Mouse (Mus musculus) midbrain, embryonic 11.5 days (tissue): ENCODE data around the gene Rbfox1. TPM values are rescaled to one million over a fixed set of nuclear protein-coding genes. Genes with fewer than 3 reads are reported as not detected.

ENCODE experiments used
- ATAC-seq: fragments of 200-750 bp; cut with Nextera tagmentation; 2 replicates; pipeline ENCODE4 v1.8.0; 2017; ENCODE audit warnings: moderate TSS enrichment, moderate library complexity; ENCODE audit not compliant: low FRiP score
- DNase-seq: peaks from one replicate; pipeline ENCODE4 v3.0.0; 2015; ENCODE audit warnings: low spot score; ENCODE audit errors: missing footprints
- H3K27ac ChIP-seq: fragments of 300-500 bp; sonication (generic); 2 replicates; pipeline ENCODE4 v1.5.1; 2014; ENCODE audit warnings: low read depth, low read length
- H3K27me3 ChIP-seq: fragments of 300-500 bp; sonication (generic); 2 replicates; pipeline ENCODE4 v1.6.1; 2014; ENCODE audit warnings: mild to moderate bottlenecking, low read length, moderate library complexity, mixed read lengths; ENCODE audit not compliant: control insufficient read depth, insufficient read depth
- H3K36me3 ChIP-seq: fragments of 300-500 bp; sonication (generic); 2 replicates; pipeline ENCODE4 v1.6.1; 2014; ENCODE audit warnings: mild to moderate bottlenecking, low read length, moderate library complexity, mixed read lengths; ENCODE audit not compliant: control insufficient read depth, insufficient read depth
- H3K4me1 ChIP-seq: fragments of 300-500 bp; sonication (generic); 2 replicates; pipeline ENCODE4 v1.6.1; 2014; ENCODE audit warnings: low read length; ENCODE audit not compliant: control insufficient read depth, insufficient read depth
- H3K4me2 ChIP-seq: fragments of 300-500 bp; sonication (generic); 2 replicates; pipeline ENCODE4 v1.6.1; 2014; ENCODE audit warnings: mild to moderate bottlenecking, moderate library complexity
- H3K4me3 ChIP-seq: fragments of 300-500 bp; sonication (generic); 2 replicates; pipeline ENCODE4 v1.5.1; 2014; ENCODE audit warnings: low read depth, low read length
- H3K9ac ChIP-seq: fragments of 300-500 bp; sonication (generic); 2 replicates; pipeline ENCODE4 v1.6.1; 2014; ENCODE audit warnings: low read length
- H3K9me3 ChIP-seq: fragments of 300-500 bp; sonication (generic); 2 replicates; pipeline ENCODE4 v1.6.1; 2016; ENCODE audit warnings: low read length; ENCODE audit not compliant: control insufficient read depth
- WGBS: fragments of 180-500 bp; shearing (Covaris S2); extraction: QIAGEN DNeasy Blood & Tissue Kit; methylation state at CpG from one replicate; pipeline ENCODE4 v1.1.7; 2014; 5-methylcytosine and 5-hydroxymethylcytosine counted together
- polyA plus RNA-seq: library from polyadenylated mRNA; unstranded; fragments of >200 nt; fragmentation: Nextera tagmentation; extraction: Ambion mirVana; gene quantifications from 2 replicates; pipeline ENCODE4 v1.2.1, GENCODE M21; 2014

Gene Rbfox1
- polyA plus RNA-seq, 1 experiment from 2014 or later = 6.1 TPM

DNA sequence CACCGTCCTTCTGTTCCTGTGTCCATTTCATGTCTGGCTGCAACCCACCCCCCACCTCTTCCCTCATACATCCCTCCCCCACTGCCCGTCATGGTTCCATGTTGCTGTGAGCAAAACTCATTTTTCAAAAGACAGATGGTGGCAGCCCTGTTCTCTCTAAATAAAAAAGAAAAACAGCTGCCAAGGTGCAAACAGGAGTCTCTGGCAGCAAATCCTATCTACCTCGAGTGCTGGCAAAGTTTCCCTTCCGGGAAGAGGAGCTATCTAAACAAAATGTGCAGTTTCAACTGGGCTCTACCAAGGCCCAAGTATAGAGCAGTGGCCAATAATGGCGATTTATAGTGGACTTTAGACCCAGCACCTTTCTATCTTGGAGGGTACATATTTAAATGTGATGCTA, 899.0 kb downstream of the Rbfox1 start:
- ATAC-seq = no peak
- WGBS = 83% methylated on average over 5 of the region's 5 CpGs

DNA sequence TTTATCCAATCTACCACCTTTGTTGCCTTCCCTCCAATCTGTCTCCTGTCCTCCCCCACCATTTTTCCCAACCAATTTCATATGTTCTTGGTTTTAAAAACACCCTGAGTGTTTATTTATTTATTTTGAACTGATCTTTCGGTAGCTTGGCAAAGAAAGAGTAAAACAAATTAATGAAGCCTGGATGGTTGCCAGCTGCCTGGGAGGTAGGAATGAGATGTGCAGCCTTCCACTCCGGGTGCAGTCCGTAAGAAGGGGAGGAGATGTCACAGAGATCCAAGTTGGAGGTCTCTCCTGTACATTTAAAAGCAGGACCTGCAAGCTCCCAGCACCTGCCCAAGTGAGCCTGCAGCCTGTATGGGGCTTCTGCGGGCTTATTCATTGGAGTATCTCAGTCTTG, 899.9 kb downstream of the Rbfox1 start:
- no peaks in the 10 kb centered on the region for H3K27me3 ChIP-seq
- no peak overlapping the region for H3K4me3 ChIP-seq
- no peak overlapping the region for H3K4me2 ChIP-seq
- H3K27ac ChIP-seq = no peak overlapping the region
- WGBS = 89% methylated on average over 4 of the region's 4 CpGs
- H3K4me1 ChIP-seq = no peaks in the 10 kb centered on the region
- H3K9me3 ChIP-seq = no peaks in the 10 kb centered on the region
- H3K36me3 ChIP-seq = no peaks in the 10 kb centered on the region
- no peak for ATAC-seq
- no peak overlapping the region for H3K9ac ChIP-seq
- no peak for DNase-seq

More for the DNA sequence above, 899.0 kb downstream of the Rbfox1 start:
- no peaks in the 10 kb centered on the region for H3K4me1 ChIP-seq
- DNase-seq = no peak
- no peaks in the 10 kb centered on the region for H3K36me3 ChIP-seq
- H3K9me3 ChIP-seq = no peaks in the 10 kb centered on the region
- H3K9ac ChIP-seq = no peak overlapping the region
- no peak overlapping the region for H3K27ac ChIP-seq
- H3K27me3 ChIP-seq = no peaks in the 10 kb centered on the region
- H3K4me2 ChIP-seq = no peak overlapping the region
- no peak overlapping the region for H3K4me3 ChIP-seq

DNA sequence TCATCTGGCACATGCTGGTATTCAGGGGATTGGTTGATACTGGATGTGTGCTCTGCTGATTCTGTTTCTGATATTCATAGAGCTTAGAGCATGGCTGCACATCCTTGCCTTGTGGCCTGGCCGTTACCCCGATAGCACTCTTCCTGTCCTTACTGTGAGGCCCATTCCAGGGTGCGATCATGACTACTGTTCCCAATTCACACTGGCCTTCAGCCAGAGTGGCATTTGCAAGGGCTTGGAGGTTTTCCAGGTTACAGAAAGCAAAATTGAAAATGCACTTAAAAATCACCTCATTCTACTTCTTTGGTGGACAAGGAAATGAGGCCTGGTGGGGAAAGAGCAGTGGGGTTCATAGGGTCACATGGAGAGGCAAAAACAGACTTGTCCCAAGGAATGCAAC, 906.1 kb downstream of the Rbfox1 start:
- Histone ChIP-seq H3K9ac (no peak overlapping the region), H3K4me3 (no peak overlapping the region), H3K4me1 (no peaks in the 10 kb centered on the region), H3K36me3 (no peaks in the 10 kb centered on the region), H3K27ac (no peak overlapping the region), H3K9me3 (no peaks in the 10 kb centered on the region), H3K27me3 (no peaks in the 10 kb centered on the region), H3K4me2 (no peak overlapping the region)
- no peak for ATAC-seq
- 91% methylated on average over 3 of the region's 3 CpGs for WGBS
- DNase-seq = no peak

DNA sequence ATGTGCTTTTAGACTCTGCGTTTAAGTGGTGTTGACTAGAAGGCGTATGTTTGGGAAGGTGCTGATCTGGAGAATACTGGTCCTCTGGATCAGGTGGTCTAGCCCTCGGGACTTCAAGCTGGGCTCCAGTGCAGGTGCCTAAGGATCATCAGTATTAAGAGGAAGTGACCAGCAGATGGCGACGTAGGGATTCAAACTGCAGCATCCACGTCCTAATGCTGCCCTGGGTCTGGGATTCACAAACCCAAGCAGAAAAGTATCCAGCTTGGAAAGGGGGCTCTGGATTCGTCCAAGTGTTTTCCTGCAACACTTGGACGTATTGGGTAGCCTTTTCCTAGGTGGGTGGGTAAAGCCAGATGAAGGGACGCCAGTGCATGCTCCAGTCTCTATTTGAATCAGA, 906.5 kb downstream of the Rbfox1 start:
- Histone ChIP-seq H3K9ac (no peak overlapping the region), H3K9me3 (no peaks in the 10 kb centered on the region), H3K4me3 (no peak overlapping the region), H3K4me2 (no peak overlapping the region), H3K27ac (no peak overlapping the region), H3K36me3 (no peaks in the 10 kb centered on the region), H3K27me3 (no peaks in the 10 kb centered on the region), H3K4me1 (no peaks in the 10 kb centered on the region)
- ATAC-seq (peak; percentile 70), DNase-seq (peak; percentile 90)
- WGBS = 18% methylated on average over 9 of the region's 9 CpGs

DNA sequence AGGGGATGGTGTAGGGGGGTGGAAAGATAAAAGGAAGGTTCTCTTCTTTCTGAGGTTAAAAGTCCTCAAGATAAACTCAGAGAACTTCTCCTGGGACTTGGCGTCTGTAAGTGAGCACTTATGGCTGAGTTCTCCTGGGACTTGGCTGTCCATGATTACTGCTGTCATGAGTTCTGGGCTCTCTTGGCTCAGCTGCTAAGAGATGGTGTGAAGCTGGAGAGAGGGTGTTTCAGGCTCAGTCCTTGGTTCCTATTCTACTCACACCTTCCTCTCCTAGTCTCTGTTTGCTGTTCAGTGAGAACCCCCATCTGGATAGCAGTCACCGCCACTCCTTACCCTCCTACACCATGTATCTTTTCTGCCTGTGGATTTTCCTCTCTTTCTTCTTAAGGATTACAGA, 921.1 kb downstream of the Rbfox1 start:
- H3K27ac ChIP-seq = no peak overlapping the region
- 83% methylated on average over 2 of the region's 2 CpGs for WGBS
- H3K9me3 ChIP-seq = no peaks in the 10 kb centered on the region
- no peak for DNase-seq
- ATAC-seq = no peak
- no peaks in the 10 kb centered on the region for H3K27me3 ChIP-seq
- H3K36me3 ChIP-seq = no peaks in the 10 kb centered on the region
- H3K4me2 ChIP-seq = no peak overlapping the region
- H3K4me3 ChIP-seq = no peak overlapping the region
- H3K4me1 ChIP-seq = no peaks in the 10 kb centered on the region
- H3K9ac ChIP-seq = no peak overlapping the region

DNA sequence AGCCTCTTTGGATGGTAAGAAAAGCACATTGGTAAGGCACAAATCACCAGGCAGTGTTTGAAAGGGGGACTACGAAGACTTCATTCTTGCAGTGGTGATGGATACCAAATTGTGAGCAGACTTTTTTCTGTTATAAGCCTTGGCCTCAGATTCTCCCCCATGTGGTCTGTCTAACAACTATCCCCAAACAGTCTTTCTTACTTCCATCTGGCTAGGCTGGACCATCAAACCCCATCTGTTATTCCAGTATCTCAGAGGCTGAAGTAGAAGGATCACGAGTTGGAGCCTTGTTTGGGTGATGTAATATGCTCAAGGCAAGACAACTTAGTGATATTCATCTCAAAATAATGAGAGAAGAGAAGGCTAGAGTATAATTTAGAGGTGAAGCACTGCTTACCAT, 922.7 kb downstream of the Rbfox1 start:
- no peaks in the 10 kb centered on the region for H3K4me1 ChIP-seq
- DNase-seq = no peak
- ATAC-seq = no peak
- H3K36me3 ChIP-seq = no peaks in the 10 kb centered on the region
- no peaks in the 10 kb centered on the region for H3K27me3 ChIP-seq
- no peak overlapping the region for H3K4me3 ChIP-seq
- 90% methylated on average over 2 of the region's 2 CpGs for WGBS
- no peaks in the 10 kb centered on the region for H3K9me3 ChIP-seq
- H3K9ac ChIP-seq = no peak overlapping the region
- no peak overlapping the region for H3K27ac ChIP-seq
- no peak overlapping the region for H3K4me2 ChIP-seq

DNA sequence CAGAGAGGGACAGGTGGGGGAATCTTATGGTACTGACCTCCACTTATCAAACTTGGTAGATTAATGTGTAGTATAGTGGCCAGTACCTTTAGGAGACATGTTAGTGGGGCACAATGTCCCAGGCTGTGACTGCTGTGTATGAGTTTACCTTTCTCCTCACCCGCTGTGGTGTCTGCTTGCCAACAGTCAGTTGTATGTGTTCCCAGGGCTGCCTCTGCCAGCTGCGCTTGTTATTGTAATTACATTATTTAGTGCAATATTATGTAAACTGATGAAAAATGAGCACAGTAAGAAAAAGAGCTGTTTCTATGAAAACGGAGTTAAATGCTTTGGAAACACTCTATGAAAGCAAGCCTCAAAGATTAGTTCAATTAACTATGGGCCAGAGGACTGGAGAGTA, 928.7 kb downstream of the Rbfox1 start:
- 82% methylated on average over 3 of the region's 3 CpGs for WGBS
- Histone ChIP-seq H3K27me3 (no peaks in the 10 kb centered on the region), H3K36me3 (no peaks in the 10 kb centered on the region), H3K27ac (no peak overlapping the region), H3K4me3 (no peak overlapping the region), H3K9ac (no peak overlapping the region), H3K4me1 (no peaks in the 10 kb centered on the region), H3K4me2 (no peak overlapping the region), H3K9me3 (no peaks in the 10 kb centered on the region)
- ATAC-seq (no peak), DNase-seq (no peak)

DNA sequence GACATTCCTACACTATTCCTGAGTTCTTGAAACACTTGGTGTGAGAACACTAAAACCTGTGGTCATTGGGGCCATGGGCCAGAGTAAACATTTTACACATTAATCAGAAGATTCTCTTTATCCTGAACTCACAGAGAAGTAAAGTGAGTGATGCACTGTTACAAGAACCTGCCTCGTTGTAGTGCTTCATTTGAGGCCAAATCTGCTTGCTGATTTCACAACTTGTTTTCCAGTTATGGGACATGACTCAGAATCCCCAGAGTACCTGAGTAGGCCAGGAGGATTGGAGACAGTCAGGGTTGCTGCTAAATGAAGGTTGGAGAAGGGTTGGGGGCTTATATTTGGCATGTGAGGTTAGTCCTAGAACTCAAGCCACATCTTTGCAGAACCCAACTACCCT, 936.6 kb downstream of the Rbfox1 start:
- 86% methylated on average over 1 of the region's 1 CpGs for WGBS
- Histone ChIP-seq H3K4me3 (no peak overlapping the region), H3K4me2 (no peak overlapping the region), H3K9ac (no peak overlapping the region), H3K36me3 (no peaks in the 10 kb centered on the region), H3K4me1 (no peaks in the 10 kb centered on the region), H3K9me3 (no peaks in the 10 kb centered on the region), H3K27me3 (no peaks in the 10 kb centered on the region), H3K27ac (no peak overlapping the region)
- ATAC-seq = no peak
- DNase-seq = no peak

DNA sequence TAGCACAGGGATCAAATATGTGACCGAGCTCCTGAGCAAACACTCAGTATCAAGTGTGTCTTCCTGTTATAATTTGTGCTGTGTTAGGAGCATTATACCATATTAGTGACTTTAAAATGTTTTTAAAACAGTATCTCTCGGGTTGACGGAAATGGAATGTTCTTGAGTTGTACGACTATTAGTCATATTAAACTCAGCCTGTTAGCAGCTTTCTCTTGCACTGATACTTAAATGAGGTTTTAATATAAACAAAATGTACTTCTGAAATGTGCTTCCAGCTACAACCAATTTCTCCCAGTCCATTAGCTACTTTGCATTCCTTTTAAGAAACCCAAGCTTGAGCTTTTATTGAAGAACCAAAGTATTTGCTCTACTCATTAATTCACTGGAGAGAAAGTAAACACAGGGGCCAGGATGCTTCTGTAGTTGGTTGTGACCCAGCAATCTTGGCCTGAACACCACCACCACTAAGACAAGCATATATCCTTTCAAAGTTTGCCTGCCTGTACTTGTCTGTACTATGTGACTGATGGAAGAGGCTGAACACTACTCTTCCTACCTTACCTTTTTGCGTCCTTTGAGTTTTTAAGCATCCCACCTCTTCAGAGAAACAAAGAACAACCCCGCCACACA, 944.9 kb downstream of the Rbfox1 start:
- Histone ChIP-seq H3K9ac (no peak overlapping the region), H3K4me2 (no peak overlapping the region), H3K4me3 (no peak overlapping the region), H3K27me3 (no peaks in the 10 kb centered on the region), H3K27ac (no peak overlapping the region), H3K4me1 (no peaks in the 10 kb centered on the region), H3K9me3 (no peaks in the 10 kb centered on the region), H3K36me3 (no peaks in the 10 kb centered on the region)
- 91% methylated on average over 6 of the region's 6 CpGs for WGBS
- ATAC-seq (no peak), DNase-seq (no peak)

DNA sequence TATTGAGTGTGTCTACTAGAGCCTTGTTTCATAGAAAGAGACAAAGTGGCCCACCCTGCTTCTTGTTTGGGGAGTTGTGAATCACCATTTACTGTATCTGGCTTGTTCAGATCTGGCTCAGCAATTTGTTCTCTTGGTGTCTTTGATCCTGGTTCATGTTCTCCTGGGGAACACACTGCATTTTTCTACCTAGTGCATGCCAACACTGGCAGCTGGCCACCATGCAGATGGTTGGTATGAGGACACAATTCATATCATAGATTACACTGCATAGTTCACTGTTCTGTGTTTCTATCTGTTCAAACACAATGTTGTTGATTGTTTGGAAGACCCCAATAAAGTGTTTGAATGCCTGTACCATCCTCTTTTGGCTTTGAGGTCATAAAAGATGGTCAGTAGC, 948.3 kb downstream of the Rbfox1 start:
- H3K9ac ChIP-seq = no peak overlapping the region
- no peaks in the 10 kb centered on the region for H3K4me1 ChIP-seq
- ATAC-seq (no peak), DNase-seq (no peak)
- H3K9me3 ChIP-seq = no peaks in the 10 kb centered on the region
- H3K27me3 ChIP-seq = no peaks in the 10 kb centered on the region
- H3K4me3 ChIP-seq = no peak overlapping the region
- H3K4me2 ChIP-seq = no peak overlapping the region
- no peaks in the 10 kb centered on the region for H3K36me3 ChIP-seq
- no peak overlapping the region for H3K27ac ChIP-seq
